Mouse (Mus musculus) lung, adult 2 months (tissue): ENCODE measurements around the gene Syt1.

Experiments
- CTCF ChIP-seq: fragments of 200-500 bp; IDR thresholded peaks from 2 replicates; pipeline ENCODE4 v1.5.1; 2011; ENCODE audit warnings: mild to moderate bottlenecking, low read length, control low read depth; ENCODE audit not compliant: insufficient read depth
- POLR2A ChIP-seq: fragments of 200-500 bp; IDR thresholded peaks from 2 replicates; pipeline ENCODE4 v1.6.1; 2011; ENCODE audit warnings: low read depth, mild to moderate bottlenecking, control low read depth, low read length, borderline replicate concordance; ENCODE audit errors: extremely low read depth

DNA sequence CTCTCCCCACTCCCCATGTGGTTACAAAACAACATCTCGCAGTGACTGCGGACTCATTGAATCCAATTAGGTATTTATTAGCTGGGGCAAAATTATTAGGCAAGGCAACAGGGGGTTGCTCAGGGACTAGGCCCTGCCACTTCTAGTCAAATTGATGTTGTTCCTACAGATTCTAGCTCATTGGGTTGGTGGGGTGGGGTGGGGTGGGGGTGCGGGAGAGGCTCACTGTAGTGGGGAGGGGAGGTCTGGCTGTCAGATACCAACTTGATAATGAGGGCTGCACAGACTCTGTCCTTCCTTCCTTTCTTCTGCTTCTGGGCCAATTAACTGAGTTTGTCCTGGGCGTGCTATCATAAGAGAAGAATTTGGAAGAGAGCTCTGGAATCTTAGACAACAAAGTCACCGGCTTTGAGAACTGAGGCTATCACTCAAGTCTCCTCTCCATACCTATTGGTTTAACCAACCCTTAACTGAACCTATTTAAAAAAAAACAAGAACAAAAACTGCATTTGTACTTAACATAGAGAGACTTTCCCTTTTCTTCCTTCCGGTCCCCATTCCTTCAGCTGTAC is 441.1 kb downstream of the Syt1 start:
- no peak for TF ChIP-seq POLR2A
- no peak for TF ChIP-seq CTCF
